Mouse (Mus musculus) spleen, postnatal 36 days (tissue): ENCODE data around the gene Orai3.

ENCODE experiments used
- DNase-seq, 2 experiments: peaks; one replicate each; pipeline ENCODE4 v3.0.0; 2022; ENCODE audit warnings: low spot score in 2 of 2, mixed read lengths in 1 of 2

Gene Orai3

DNA sequence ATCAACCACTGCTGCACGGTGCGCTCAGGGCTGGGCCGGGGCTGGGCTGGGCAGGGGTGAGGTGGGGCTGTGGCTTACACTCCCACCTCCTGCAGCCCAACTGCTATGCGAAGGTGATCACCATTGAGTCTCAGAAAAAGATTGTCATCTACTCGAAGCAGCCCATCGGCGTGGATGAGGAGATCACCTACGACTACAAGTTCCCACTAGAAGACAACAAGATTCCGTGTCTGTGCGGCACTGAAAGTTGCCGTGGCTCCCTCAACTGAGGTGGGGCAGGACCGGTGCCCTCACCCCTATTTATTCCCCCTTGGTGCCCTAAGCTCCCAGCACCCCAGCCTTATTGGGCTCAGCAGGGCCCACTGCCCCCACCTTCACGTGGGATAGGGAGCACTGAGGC lies 29.6 kb downstream of the Orai3 start:
- DNase-seq: no peak

DNA sequence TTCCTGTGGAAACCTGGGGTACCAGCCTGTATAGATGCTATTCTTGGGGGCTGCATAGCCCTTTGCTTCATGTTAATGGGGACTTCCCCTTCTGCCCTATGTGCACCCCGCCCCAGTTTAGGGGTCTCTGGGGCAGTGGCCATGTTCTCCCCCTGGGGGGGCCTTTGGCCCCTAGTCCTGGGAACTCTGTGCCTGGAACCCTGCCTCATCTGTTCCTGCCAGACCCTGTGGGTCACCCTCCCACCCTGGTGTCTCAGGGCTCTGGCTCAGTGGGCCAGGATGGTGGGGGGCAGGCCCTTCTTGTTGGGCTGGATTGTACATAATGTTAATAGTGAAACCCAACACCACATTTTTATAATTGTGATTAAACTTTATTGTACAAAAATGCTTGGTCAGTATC lies 30.1 kb downstream of the Orai3 start:
- DNase-seq: no peak

DNA sequence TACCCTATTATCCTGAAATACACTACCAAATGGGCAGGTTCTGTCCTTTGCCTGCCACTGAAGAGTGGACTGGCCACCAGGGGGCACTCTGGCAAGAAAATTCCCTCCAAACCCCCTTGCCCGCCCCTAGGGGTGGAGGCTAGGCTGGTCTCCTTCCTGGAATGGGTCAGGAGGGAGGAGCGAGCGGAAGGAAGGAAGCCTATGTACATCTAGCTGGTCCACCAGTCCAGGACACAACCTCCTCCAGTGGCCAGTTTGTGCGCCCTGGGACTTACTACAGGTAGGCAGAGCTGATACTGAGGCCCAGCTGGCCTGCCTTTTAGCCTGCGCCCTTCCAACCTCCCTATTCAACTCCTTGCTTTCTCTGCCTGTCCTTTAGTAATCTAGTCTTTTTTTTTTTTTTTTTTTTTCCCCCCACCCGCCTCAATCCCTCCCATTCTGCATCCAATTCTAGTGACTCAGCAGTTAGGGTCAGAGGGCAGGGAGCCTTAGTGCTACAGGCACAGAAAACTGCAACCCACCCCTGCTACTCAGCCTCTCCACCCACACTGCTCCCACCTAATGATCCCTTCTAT lies 30.9 kb downstream of the Orai3 start, which contains the start of gene Hsd3b7:
Gene Hsd3b7 (plus strand): TSS at position 170 of the 575 bp plus-strand sequence.
- peak; percentile 65 to 76 for DNase-seq

DNA sequence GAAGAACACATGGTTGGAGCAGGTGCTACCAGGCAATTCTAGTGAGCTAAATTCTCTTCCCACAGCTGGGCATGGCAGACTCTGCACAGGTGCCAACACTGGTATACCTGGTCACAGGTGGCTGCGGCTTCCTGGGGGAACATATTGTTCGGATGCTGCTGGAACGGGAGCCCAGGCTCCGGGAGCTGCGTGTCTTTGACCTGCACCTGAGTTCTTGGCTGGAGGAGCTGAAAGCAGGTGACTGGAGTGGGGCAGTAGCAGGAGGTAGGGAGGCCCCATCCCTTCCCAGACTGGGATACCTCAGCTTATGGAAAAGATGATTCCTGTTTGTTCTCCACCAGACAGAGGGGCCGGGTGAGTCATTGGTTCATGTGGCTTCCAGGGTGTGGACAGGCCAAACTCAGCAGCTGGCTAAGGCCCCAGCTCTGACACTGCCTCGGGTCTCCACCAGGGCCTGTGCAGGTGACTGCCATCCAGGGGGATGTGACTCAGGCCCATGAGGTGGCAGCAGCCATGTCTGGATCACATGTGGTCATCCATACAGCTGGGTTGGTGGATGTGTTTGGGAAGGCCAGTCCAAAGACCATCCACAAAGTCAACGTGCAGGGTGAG lies 31.5 kb downstream of the Orai3 start:
- DNase-seq: no peak

DNA sequence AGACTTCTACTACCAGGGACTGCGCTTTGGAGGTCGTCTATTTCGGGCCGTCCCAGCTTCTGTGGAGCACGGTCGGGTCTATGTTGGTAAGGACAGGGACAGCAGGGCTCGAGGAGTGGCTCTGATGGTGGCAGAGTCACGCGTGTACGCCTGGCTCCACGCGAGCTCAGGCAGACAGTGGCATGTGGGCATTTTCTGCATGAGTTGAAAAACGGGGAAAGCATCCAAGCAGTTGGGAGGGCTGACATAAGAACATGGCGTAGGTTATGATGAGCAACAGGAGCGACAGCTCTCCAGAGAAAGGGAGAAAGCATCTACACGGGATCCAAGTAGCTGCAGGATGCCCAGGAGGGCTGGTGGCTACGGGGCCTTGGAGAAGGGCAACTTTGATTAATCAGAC lies 32.7 kb downstream of the Orai3 start:
- no peak for DNase-seq

DNA sequence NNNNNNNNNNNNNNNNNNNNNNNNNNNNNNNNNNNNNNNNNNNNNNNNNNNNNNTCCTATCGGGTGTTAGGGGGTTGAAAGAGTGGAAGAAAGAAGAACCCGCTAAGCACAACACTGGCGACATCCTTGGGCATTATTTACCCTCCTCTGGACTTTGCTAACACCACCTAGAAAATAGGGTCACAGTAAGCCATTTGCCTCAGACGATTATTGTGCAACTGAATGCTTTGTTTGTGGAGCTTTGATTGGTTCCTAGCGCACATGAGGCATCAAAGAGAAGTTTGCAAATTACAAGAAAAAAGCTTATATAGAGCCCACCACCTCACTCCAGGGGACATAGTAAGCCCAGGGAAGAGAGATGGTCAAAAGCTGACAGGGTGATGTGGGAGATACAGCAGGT lies 39.2 kb downstream of the Orai3 start:
- no peak for DNase-seq

DNA sequence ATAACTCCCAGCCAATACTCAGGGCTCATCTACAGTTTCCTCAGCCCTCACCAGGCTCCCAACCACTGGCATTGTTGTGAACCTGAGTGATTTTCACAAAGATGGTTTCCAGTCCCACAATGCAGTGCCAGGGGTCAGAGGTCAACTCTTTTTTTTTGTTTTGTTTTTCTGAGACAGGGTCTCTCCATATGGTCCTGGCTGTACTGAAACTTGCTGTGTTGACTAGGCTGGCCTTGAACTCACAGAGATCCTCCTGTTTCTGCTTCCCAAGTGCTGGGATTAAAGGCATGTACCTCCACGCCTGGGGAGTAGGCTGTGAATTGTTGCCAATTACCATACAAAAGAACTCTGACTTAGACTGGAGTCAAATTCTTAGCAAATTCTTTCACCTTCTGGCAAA lies 40.2 kb downstream of the Orai3 start:
- no peak for DNase-seq

DNA sequence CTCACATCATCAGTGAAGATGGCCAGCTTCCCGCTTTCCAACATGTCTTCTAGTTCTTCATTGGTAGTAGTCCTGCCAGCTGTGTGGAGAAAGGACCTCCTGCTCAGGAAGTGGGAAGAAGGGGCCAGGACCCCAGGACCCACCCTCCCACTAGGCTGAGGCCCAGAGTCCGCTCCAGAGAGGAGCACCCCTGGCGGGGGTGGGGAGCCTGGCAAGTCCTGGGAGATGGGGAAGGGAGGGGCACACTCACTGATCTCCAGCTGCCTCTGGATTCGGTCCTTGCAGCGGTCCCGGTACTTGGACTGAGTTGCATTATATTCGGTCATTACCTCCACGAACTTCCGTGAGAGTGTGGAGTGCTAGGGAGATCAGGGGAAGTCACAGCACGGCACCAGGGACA lies 41.0 kb downstream of the Orai3 start:
- no peak for DNase-seq

DNA sequence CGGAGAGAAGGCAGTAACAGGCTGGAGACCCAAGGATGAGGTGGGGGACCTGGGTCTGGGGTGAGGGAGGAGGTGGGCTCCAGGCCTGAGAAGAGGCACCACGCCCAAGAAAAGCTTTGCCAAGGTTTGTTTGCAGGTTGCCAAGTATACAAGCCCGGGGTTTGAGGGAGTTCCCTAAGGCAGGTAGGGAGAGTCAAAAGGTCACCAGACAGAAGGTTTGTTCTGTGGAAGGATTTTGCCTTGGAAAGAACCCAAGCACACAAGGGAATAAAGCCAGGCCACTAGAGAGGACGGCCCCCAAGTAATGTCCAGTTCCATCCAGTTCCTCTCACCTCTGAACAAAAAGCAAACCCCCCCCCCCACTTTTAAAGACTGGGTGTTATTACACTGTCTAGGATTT lies 41.6 kb downstream of the Orai3 start:
- no peak for DNase-seq

DNA sequence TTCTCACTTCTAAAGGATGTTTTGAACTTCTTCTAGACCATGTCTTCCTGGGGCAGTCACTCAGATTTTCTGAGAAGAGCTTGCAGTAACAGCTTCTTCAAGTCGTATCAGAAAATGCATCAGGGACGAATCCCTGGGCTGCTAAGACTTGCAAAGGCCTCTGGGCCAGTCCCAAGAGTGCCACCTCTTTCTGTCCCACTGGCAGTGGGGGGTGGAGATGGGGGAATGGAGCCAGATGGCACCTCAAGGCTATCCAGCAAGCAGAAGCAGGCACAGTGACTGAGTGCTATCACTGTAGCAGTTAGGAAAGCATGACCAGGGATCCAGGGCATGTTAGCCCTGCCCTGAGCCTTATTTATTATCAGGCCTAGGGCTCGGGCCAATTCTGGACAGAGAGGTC lies 42.7 kb downstream of the Orai3 start:
- DNase-seq: no peak

DNA sequence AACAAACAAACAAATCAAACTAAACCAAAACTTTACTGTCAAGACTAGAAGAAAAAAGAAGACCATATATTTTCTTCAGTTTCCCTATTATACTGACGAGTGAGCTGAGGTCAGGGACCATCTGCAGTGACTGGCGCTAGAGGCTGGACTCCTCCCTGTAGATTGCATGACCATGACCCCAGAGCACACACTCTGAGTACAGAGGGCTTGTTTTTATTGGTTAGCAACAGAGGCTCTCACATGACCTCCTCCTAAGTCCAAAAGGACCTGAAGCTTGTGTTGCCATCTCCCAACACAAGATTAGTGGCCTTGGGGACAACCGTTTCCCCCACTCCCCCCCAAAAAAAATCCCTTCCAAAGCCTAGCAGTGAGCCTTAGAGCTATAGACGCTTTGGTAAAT lies 44.2 kb downstream of the Orai3 start:
- no peak for DNase-seq

DNA sequence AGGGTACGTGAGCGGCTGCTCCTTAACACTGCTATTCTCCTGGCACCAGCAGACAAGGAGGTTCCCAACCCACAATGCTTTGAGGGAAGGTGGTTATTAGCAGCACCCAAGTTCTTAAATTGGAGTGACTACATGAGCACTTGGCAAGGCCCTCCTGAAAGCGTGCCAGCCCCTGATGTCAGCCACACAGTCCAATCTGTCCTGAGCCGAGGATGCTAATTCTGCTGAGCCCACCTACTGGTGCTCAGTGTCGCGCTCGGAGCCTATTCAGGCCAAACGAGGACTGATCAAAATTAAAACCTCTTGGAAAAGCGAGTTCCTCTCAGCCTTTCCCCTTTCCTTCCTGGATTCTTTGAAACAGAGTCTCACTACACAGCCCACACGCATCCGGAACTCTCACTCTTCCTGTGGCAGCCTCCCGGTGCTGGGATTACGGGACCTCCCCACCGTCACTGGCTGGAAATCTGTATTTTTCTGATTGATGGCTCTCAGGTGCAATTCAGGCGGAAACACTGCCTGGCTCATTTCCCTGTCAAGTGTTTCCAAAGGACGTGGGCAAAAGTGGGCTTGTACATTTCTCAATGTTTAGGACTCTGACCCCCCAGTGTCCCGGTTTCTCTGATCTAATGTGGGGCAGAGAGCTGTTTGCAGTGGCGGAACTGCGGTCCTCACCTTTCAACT lies 44.8 kb downstream of the Orai3 start:
- DNase-seq: no peak

DNA sequence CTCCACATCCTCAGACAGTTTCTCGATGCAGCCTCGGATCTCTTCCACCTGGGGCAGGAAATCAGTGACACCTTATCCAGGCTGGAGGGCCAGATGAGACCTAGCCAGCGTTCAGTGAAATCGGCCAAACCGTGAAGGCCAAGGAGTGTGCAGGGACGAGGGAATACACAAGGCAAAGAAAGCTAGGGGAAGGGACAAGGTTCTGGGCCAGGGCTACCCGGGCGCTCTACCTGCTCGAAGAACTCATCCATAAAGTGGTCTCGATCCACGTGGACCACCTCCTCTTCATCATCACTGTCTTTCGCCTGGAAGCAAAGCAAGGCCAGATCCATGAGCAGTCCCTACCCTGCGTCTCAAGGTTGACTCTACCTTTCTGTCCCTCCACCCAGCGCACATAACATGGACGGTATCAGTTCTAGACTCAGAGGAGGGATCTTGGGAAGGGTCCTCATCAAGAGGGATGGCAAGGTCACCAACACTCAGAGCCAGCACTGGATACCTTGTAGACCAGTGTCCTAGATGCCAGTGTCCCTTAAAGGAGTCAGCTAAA lies 45.6 kb downstream of the Orai3 start:
- DNase-seq: no peak

DNA sequence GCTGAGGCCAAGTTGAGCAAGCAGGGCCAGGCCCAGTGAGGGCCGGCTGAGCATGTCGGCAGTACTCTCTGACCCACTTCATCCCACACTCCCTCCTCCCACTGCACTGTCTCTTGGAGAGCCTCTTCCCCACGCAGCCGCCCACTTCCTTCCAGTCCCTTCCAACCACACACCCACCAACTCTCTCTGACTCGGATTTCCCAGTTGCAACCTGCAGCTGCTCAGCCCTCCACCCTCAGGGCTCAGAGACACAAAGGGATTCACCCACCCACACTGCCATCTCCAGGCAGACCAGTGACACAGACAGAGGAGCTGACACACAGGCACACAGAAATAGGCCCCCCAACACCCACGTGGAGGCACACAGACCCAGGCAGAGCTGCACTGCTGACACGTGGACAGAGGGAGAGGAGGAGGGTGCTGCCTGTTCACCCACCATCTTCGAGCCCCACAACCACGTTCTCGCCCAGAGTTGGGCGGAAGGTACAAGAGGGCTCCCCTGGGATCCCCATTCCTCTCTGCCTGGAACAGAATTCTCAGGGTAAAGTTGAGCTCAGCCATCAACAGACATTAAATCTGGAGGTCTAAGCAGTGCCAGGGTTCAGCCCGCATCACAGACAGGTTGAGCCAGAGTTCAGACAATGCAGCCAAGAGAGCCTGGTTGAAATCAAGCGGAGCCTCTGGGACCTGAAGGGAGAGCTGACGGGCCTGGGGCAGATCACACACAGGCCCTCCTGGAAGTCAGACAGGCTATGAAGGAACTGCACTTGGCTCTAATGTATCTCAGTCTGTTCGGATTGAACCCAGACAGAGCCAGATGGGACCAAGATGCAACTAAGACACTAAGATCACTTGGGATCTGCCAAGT lies 46.6 kb downstream of the Orai3 start:
- DNase-seq: peak; percentile 17

DNA sequence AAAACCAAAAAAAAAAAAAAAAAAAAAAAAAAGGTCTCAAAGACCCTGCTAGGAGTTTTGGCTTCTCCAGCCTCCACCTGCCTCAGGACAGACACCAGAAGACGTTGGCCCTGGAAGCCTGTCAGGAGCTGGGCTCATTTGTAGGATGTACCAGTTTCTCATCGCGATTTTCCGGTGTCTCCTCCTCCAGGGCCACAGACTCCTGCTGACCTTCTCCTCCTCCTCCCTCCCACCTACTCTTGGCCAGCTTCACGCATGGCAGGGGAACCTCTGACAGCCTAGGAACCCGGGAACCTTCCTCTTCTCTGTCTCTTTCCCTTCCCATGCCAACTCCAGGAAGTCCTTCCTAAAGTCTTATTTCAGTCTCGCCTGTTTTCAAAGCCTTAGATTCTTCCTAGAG lies 47.4 kb downstream of the Orai3 start:
- no peak for DNase-seq

DNA sequence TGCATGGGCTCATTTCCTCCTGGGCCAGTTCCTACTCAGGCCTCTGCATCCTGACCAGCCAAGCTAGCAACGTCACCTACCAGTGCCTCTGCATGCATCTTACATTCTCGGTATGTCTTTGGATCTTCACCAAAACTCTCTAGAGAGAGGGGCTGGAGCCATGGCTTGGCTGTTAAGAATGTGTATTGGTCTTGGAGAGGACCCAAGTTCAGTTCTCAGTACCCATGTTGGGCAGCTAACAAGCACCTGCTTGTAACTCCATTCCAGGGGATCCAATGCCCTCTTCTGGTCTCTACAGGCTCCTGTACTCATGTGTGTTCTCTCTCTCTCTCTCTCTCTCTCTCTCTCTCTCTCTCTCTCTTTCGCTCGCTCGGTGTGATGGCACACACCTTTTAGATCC lies 48.2 kb downstream of the Orai3 start:
- DNase-seq: no peak

DNA sequence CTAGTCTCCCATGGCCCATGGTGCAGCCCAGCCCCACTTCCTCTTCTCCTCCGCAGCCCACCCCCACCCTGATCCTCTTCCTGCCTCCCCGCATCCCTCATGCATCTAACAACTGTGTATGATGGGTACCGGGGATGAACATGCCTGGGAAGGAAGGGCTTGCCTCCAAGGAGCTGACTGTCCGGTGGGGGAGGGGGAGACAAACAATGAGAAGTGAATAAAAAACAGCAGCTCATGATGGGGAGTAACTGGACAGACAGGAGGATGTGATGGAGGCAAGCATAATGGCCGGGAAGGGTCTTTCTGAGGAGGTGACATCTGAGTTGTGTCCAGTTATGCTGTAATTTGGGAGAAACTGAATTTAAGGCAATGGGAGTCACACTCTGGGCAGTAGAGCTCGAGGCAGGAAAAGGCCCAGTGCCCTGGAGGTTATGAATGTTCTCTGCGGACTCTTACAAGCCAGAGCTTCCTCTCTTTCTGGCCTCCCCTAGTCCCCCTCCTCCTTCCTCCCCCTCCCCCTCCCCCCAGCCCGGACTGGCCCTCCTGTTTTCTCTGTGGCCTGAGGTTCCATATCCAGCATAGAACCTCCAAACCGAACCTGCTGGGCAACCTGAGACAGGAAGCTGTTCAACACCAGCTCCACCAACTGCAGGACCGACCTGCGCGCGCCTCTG lies 51.4 kb downstream of the Orai3 start:
- DNase-seq: no peak

DNA sequence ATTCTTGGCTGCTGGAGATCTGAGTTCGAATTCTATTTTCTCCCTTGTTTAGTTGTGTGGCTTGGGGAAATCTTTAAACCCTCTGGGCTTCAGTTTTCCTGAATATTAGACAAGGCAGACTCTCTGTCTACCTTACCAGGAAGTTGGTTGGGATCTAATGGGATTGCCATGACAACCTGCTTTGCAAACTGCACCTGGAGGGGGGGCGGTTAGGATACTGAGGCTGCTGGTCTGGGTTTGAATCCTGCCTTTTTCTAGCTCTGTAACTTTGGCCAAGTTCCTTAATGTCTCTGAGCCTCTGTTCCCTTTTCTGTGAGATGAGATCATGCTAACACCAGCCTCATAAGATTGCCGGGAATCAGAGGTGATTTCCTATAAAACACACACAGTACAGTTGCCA lies 52.9 kb downstream of the Orai3 start:
- DNase-seq: no peak

DNA sequence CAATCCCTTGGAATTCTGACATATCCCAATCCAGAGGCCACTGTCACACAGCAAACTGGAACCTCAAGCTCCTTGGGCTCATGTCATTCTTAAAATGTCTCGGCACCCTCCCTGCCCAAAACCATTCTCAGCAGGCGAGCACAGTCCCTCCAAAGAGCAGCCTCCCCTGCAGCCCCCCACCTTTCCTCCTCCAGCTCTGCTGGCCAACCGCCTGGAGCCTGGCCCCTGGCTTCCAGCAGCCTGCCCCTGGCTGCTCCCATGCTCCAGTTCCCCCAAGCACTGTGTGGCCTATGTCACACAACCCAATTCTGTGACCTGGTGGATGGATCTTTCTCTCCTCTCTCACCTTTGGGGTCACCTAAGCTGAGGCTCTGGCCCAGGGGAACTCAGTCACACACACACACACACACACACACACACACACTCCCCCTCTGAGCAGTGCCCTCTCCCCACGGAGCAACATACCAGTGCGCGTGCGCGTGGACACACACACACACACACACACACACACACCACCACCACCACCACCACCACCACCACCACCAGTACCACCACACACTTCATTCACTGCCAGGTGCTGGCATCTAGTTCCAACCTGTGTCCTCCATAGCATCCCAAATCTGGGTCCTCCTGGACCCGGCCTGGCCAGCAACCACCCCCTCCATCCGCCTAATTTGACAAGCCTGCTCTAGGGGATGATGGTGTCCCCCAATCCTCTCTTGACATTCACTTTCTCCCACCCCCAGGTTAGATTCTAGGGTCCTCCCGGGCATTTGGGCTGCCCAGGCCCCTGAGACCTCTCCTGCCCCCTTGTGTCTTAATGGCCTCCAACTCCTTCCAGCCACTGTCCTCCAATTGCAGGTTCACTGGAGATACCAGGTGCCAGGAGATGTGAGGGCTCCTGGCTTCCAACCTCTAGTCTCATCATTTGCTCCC lies 53.9 kb downstream of the Orai3 start:
- DNase-seq: no peak

DNA sequence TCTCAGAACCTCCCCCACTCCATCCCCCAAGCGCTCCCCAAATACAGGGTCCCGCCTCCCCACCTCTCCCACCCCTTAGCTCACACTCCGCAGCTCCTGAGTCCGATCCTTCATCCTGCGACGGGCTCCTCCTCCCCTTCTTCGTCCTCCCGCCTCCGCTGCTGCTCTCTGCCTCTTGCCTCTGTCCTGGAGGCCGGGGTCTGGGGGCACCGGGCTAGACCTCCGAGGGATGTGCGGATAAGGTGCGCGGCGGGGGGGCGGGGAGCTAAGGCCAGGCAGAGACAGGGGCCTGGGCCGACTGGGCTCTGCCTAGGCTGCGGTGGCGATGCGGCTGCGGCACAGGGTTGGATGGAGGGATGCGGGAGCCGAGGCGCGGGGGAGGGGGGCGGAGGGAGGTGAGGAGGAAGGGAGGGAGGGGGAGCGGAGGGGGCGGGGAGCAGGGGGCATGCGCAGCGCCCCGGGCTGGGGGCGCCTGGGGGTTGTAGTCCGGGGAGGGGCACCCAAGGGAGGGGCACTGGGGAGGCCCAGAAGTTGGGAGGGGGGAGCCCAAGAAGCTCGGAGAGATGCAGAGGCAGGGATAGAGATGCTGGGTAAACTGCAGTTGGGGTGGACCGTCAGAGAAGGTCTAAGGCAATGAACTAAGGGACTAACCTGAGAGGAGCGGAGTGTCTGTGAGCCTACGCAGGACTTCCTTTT lies 54.7 kb downstream of the Orai3 start, which contains the start of the genes Stx4a and Stx1b:
Gene Stx4a (plus strand): TSS at position 119 of the 696 bp plus-strand sequence.
Gene Stx1b (minus strand): TSS at position 374 of the 696 bp plus-strand sequence.
- no peak for DNase-seq
